Mouse (Mus musculus) intestine, embryonic 15.5 days (tissue): ENCODE data around the gene Cldn7. TPM values are rescaled to one million over a fixed set of nuclear protein-coding genes. Genes with fewer than 3 reads are reported as not detected.
"Not testable (repeated sequence)": the region's sequence is repeated elsewhere in the genome, so short reads cannot be mapped to it uniquely, and the experiment has no call there.

Experiments used
- ATAC-seq: fragments of 200-750 bp; cut with Nextera tagmentation; 2 replicates; pipeline ENCODE4 v1.8.0; 2017; ENCODE audit warnings: moderate TSS enrichment, moderate library complexity
- H3K27ac ChIP-seq: fragments of 300-500 bp; sonication (generic); 2 replicates; pipeline ENCODE4 v1.5.1; 2015; ENCODE audit warnings: mild to moderate bottlenecking, inconsistent platforms
- H3K27me3 ChIP-seq: fragments of 300-500 bp; sonication (generic); replicated peaks from 2 replicates; pipeline ENCODE4 v1.6.1; 2015; ENCODE audit warnings: inconsistent platforms
- H3K36me3 ChIP-seq: fragments of 300-500 bp; sonication (generic); 2 replicates; pipeline ENCODE4 v1.6.1; 2015; ENCODE audit warnings: inconsistent platforms
- H3K4me1 ChIP-seq: fragments of 300-500 bp; sonication (generic); replicated peaks from 2 replicates; pipeline ENCODE4 v1.6.1; 2015; ENCODE audit warnings: inconsistent platforms
- H3K4me2 ChIP-seq: fragments of 300-500 bp; sonication (generic); replicated peaks from 2 replicates; pipeline ENCODE4 v1.6.1; 2015; ENCODE audit warnings: mild to moderate bottlenecking, inconsistent platforms
- H3K4me3 ChIP-seq: fragments of 300-500 bp; sonication (generic); replicated peaks from 2 replicates; pipeline ENCODE4 v1.5.1; 2015; ENCODE audit warnings: inconsistent platforms
- H3K9ac ChIP-seq: fragments of 300-500 bp; sonication (generic); 2 replicates; pipeline ENCODE4 v1.6.1; 2015; ENCODE audit warnings: inconsistent platforms
- H3K9me3 ChIP-seq: fragments of 300-500 bp; sonication (generic); 2 replicates; pipeline ENCODE4 v1.6.1; 2016; ENCODE audit warnings: inconsistent platforms
- WGBS: fragments of 180-500 bp; shearing (Covaris S2); methylation state at CpG from one replicate; pipeline ENCODE4 v1.1.7; 2015; 5-methylcytosine and 5-hydroxymethylcytosine counted together
- polyA plus RNA-seq: library from polyadenylated mRNA; unstranded; fragments of >200 nt; fragmentation: Nextera tagmentation; extraction: Ambion mirVana; gene quantifications from 2 replicates; pipeline ENCODE4 v1.2.1, GENCODE M21; 2015

The Cldn7 gene
- polyA plus RNA-seq: 977 and 1,030 TPM in 2 replicates

DNA sequence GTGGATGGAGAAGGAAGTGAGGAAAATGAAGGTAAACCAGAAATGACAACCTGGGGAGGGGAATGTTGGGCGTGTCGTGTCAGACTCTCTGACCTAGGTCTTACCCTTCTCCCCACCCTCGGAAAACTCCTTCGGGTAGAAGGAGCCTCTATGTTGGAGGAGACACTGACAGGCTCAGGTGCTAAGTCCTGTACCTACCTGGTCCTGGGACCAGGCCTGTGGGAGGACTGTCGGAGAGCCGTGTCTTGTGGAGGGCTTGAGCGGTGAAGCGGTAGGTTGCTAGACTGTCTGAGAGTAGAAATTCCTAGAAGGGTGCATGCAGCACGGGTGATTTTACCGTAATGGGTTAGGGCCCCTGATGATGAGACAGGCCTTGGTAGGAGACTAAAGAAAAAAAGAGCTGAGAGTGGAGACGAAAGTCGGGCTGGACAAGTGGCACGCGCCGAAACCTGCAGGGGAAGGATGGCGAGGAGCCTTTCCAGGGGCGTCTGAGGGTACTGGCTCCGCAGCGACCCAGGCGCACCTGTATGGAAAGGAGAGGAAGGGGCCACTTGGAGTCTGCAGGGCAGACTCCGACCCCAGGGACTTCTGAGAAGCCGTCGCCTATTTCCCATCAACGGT, at the start of gene Cldn7:
Gene Cldn7 (plus strand): TSS at position 130 of the 621 bp plus-strand sequence.
- Histone ChIP-seq H3K27ac (peak within 1 kb of the TSS; percentile 89), H3K9ac (peak within 1 kb of the TSS; percentile 52), H3K4me1 (peaks cover 3% of the 10 kb centered on the region; the same call in 1 of the 2 replicates), H3K9me3 (no peaks in the 10 kb centered on the region), H3K4me3 (peak within 1 kb of the TSS; percentile 47), H3K27me3 (peaks cover 28% of the 10 kb centered on the region), H3K4me2 (peak within 1 kb of the TSS; percentile 55), H3K36me3 (no peaks in the 10 kb centered on the region)
- ATAC-seq: no peak
- WGBS: 8% methylated on average over 24 of the region's 24 CpGs

DNA sequence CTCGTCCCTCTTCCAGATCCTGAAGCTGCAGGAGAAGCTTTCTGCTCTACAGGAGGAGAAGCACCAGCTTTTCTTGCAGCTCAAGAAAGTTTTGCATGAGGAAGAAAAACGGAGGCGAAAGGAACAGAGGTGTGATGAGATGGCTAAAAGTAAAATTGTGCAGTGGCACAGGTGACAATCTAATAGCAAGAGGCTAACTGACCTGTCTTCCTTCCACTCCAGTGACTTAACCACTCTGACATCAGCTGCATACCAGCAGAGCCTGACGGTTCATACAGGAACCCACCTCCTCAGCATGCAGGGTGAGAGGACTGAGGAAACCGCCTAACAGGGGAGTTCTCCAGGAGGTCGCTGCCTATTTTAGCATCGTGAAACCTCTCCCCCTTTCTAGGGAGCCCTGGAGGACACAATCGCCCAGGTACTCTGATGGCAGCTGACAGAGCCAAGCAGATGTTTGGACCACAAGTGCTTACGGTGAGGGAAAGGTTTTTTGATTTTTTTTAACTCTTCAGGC, 49.6 kb upstream of the Cldn7 start:
- peaks cover 38% of the 10 kb centered on the region for H3K4me1 ChIP-seq
- H3K9ac ChIP-seq: peak overlapping the region; percentile 96
- peaks cover 52% of the 10 kb centered on the region for H3K36me3 ChIP-seq
- no peaks in the 10 kb centered on the region for H3K9me3 ChIP-seq
- no peaks in the 10 kb centered on the region for H3K27me3 ChIP-seq
- WGBS: 35% methylated on average over 9 of the region's 9 CpGs
- peak overlapping the region; percentile 96 for H3K4me2 ChIP-seq
- no peak overlapping the region for H3K27ac ChIP-seq
- no peak for ATAC-seq
- peak overlapping the region; percentile 91 for H3K4me3 ChIP-seq

GRCm38 (mm10) chr11:69915667-69916627, 48.6 kb upstream of the Cldn7 start:
- Histone ChIP-seq H3K4me2 (peak overlapping the region; percentile 96), H3K27me3 (no peaks in the 10 kb centered on the region), H3K9me3 (no peaks in the 10 kb centered on the region), H3K9ac (0 out of 2 replicates have a peak overlapping the region, but pooled peaks have one; percentile 3), H3K27ac (no peak overlapping the region), H3K4me1 (peaks cover 38% of the 10 kb centered on the region), H3K4me3 (0 out of 2 replicates have a peak overlapping the region, but pooled peaks have one; percentile 6), H3K36me3 (peaks cover 42% of the 10 kb centered on the region)
- no peak for ATAC-seq
- WGBS: 60% methylated on average over 5 of the region's 5 CpGs

DNA sequence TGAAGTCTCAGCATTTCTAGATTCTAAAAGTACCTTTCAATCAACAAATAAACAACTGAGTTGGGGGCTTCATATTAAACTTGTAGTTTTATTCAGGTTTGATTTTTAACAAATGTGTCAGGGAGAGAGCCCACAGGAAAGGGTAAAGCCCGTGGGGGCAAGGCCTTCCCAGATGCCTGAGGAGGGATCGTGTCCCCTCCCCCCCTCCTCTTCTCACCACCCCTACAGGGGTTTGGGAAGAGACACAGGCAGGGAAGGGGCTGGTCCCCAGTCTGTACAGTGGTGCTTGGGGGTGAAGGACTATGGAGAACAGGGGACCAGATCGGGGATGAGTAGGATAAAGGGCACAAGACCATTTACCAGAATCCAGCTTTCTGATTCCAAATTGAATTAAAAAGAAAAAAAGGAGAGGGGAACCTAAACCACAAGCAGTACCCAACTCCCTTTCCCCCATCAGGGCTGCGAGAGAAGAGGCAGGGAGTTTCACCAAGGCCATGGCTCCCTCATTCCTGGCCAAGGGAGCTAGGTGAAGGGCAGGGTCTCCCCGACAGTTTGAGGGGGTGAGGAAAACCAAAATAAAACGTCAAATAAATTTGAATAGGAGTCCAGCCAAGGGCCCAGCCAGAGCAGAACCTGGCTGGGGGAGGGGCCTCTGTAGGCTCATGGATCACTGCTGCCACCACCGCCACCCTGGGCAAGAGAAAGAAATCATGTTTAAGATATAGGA, 47.8 kb upstream of the Cldn7 start:
- H3K9ac ChIP-seq, H3K27ac ChIP-seq, H3K27me3 ChIP-seq, H3K9me3 ChIP-seq, H3K4me2 ChIP-seq, ATAC-seq, H3K4me3 ChIP-seq: not testable (repeated sequence)
- Histone ChIP-seq H3K36me3 (peaks cover 34% of the 10 kb centered on the region), H3K4me1 (peaks cover 38% of the 10 kb centered on the region)
- 66% methylated on average over 7 of the region's 7 CpGs for WGBS

GRCm38 (mm10) chr11:69917379-69917948, 47.1 kb upstream of the Cldn7 start:
- no peak for ATAC-seq
- 83% methylated on average over 8 of the region's 8 CpGs for WGBS
- Histone ChIP-seq H3K27ac (no peak overlapping the region), H3K9ac (no peak overlapping the region), H3K27me3 (no peaks in the 10 kb centered on the region), H3K9me3 (no peaks in the 10 kb centered on the region), H3K36me3 (peaks cover 27% of the 10 kb centered on the region), H3K4me2 (no peak overlapping the region), H3K4me3 (no peak overlapping the region), H3K4me1 (peaks cover 38% of the 10 kb centered on the region)

DNA sequence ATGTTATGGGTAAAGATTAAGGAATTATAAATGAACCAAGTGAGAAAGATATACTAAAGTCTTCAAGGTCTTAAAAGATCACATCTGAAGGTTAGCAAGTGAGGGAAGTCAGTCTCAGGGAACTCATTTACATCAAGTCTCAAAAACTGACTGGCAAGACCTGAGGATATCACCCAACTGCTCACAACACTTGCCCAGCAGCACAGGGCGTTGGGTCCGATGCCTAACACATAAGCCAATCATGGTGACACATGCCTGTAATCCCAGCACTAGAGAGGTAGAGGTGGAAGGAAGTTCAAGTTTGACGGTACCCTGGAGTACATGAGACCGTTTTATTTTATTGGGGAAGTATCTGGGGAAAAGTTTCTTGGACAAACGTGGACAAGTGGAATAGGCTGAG, 46.5 kb upstream of the Cldn7 start:
- no peak overlapping the region for H3K9ac ChIP-seq
- no peak overlapping the region for H3K4me3 ChIP-seq
- 81% methylated on average over 5 of the region's 5 CpGs for WGBS
- no peaks in the 10 kb centered on the region for H3K27me3 ChIP-seq
- H3K9me3 ChIP-seq: no peaks in the 10 kb centered on the region
- ATAC-seq: no peak
- H3K4me2 ChIP-seq: no peak overlapping the region
- no peak overlapping the region for H3K27ac ChIP-seq
- peaks cover 39% of the 10 kb centered on the region for H3K4me1 ChIP-seq
- H3K36me3 ChIP-seq: peaks cover 25% of the 10 kb centered on the region

DNA sequence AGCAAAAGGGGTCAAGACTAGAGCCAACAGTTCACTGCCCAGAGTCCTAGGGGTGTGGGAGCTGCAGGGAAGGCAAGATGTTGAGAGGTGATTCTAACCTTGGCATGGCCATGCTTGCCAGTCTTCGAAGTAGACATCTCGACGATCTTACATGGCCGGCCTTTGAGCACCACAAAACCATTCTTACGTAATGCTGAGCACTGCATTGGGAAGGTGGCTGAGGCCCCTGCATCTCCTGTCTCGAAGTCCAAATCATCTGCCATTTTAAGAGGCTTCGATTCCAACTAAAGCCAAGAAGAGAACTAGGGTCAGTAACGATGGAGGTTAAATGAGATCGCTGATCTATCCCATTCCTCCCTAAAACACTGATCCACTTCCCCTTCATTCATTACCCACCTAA, 45.5 kb upstream of the Cldn7 start:
- H3K9ac ChIP-seq: peak overlapping the region; percentile 93; the same call in 1 of the 2 replicates
- 78% methylated on average over 9 of the region's 9 CpGs for WGBS

DNA sequence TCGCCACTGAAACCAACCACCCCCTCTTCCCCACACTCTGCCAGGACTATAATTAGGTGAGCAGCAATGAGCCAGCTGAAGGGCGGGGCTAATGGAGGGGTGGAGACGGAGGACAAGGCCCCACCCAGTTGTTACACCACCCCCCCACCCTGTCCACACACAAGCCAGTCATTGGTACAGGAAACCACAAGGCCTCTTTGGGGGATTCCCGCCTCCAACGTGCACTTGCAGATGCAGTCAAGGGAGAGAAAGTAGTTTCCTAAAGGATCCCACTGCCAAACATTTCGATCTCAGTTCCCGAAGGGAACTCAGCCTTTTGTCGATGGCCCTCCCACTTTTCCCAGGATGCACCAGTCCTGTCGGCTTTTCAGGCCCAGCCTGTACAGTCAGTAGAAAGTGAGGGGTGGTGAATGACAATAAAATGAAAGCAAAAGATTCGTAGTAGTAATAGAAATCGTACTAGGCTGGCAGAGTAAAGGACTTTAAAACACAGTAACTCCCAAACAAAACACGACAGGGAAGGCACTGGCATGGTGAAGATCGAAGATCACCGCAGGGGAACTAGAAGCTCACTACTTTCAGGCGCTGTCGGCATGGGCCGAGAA, 44.8 kb upstream of the Cldn7 start:
- peaks cover 25% of the 10 kb centered on the region for H3K36me3 ChIP-seq
- H3K4me2 ChIP-seq: peak overlapping the region; percentile 78
- peak overlapping the region; percentile 98 for H3K27ac ChIP-seq
- under 1% methylated on average over 17 of the region's 17 CpGs for WGBS
- H3K4me3 ChIP-seq: peak overlapping the region; percentile 83
- H3K27me3 ChIP-seq: no peaks in the 10 kb centered on the region
- H3K4me1 ChIP-seq: peaks cover 28% of the 10 kb centered on the region
- ATAC-seq: peak; percentile 40
- peak overlapping the region; percentile 93 for H3K9ac ChIP-seq
- H3K9me3 ChIP-seq: no peaks in the 10 kb centered on the region

More for the DNA sequence above, 45.5 kb upstream of the Cldn7 start:
- Histone ChIP-seq H3K27me3 (no peaks in the 10 kb centered on the region), H3K4me3 (peak overlapping the region; percentile 83), H3K4me1 (peaks cover 33% of the 10 kb centered on the region), H3K4me2 (peak overlapping the region; percentile 78), H3K36me3 (peaks cover 25% of the 10 kb centered on the region), H3K9me3 (no peaks in the 10 kb centered on the region), H3K27ac (no peak overlapping the region)
- ATAC-seq: no peak

GRCm38 (mm10) chr11:69920266-69921031, 44.1 kb upstream of the Cldn7 start:
- Histone ChIP-seq H3K9me3 (no peaks in the 10 kb centered on the region), H3K9ac (peak overlapping the region; percentile 93), H3K4me3 (peak overlapping the region; percentile 83), H3K27me3 (no peaks in the 10 kb centered on the region), H3K27ac (peak overlapping the region; percentile 98), H3K36me3 (peaks cover 25% of the 10 kb centered on the region), H3K4me2 (peak overlapping the region; percentile 78), H3K4me1 (peaks cover 23% of the 10 kb centered on the region)
- ATAC-seq: peak; percentile 27
- WGBS: under 1% methylated on average over 63 of the region's 65 CpGs

GRCm38 (mm10) chr11:69921114-69922011, 43.2 kb upstream of the Cldn7 start, which contains the start of gene Eif5a:
Gene Eif5a (minus strand): TSS chr11:69921958.
- Histone ChIP-seq H3K9ac (peak within 1 kb of the TSS; percentile 93), H3K4me2 (peak within 1 kb of the TSS; percentile 78), H3K36me3 (peaks cover 16% of the 10 kb centered on the region), H3K9me3 (no peaks in the 10 kb centered on the region), H3K4me3 (peak within 1 kb of the TSS; percentile 83), H3K4me1 (peaks cover 14% of the 10 kb centered on the region), H3K27me3 (no peaks in the 10 kb centered on the region), H3K27ac (peak within 1 kb of the TSS; percentile 98)
- under 1% methylated on average over 78 of the region's 78 CpGs for WGBS
- peak; percentile 97 for ATAC-seq
